Mouse (Mus musculus) CH12F3 (cell line): ENCODE data around the gene Gm20683.
"Not testable (repeated sequence)": the region's sequence is repeated elsewhere in the genome, so short reads cannot be mapped to it uniquely, and the experiment has no call there.

Experiments used
- in situ Hi-C: fragments of 300-500 bp; cut with MboI; formaldehyde crosslinking; loops from 2 replicates; pipeline ENCODE4 v1.14.3; 2020; ENCODE audit warnings: low sequenced_read_pairs

Gene Gm20683

GRCm38 (mm10) chr17:25830200-25830753 is 11.3 kb downstream of the Gm20683 start:
- in situ Hi-C loops: no loop called here

GRCm38 (mm10) chr17:25829558-25830017 is 12.0 kb downstream of the Gm20683 start:
- in situ Hi-C loops: no loop called here

GRCm38 (mm10) chr17:25828712-25829557 is 12.6 kb downstream of the Gm20683 start, which contains the start of gene Jmjd8:
Gene Jmjd8 (plus strand): TSS chr17:25828867.
- in situ Hi-C loops: no loop called here

GRCm38 (mm10) chr17:25828223-25828594 is 13.4 kb downstream of the Gm20683 start:
- in situ Hi-C loops: no loop called here

GRCm38 (mm10) chr17:25827546-25828222 is 13.9 kb downstream of the Gm20683 start:
- in situ Hi-C loops: no loop called here

- in situ Hi-C loops: no loop called here
These were observed 14.6 kb downstream of the Gm20683 start for GRCm38 (mm10) chr17:25827011-25827410.

GRCm38 (mm10) chr17:25825984-25826570 is 15.5 kb downstream of the Gm20683 start:
- in situ Hi-C loops: no loop called here

- in situ Hi-C loops: no loop called here
These were observed 16.3 kb downstream of the Gm20683 start for GRCm38 (mm10) chr17:25825311-25825710.

GRCm38 (mm10) chr17:25824362-25825142 is 17.0 kb downstream of the Gm20683 start:
- in situ Hi-C loops: no loop called here

- in situ Hi-C loops: no loop called here
These were observed 18.1 kb downstream of the Gm20683 start, which contains the start of gene Wdr24 for GRCm38 (mm10) chr17:25823452-25823851. Gene Wdr24 (plus strand): TSS chr17:25823627.

GRCm38 (mm10) chr17:25818851-25819780 is 22.4 kb downstream of the Gm20683 start:
- in situ Hi-C loops: no loop called here

GRCm38 (mm10) chr17:25817662-25818061 is 23.9 kb downstream of the Gm20683 start:
- in situ Hi-C loops: no loop called here

- in situ Hi-C loops: no loop called here
These were observed 28.1 kb downstream of the Gm20683 start for GRCm38 (mm10) chr17:25813471-25813870.

- in situ Hi-C loops: no loop called here
These were observed 30.7 kb downstream of the Gm20683 start for GRCm38 (mm10) chr17:25810890-25811289.

GRCm38 (mm10) chr17:25809606-25810340 is 31.8 kb downstream of the Gm20683 start:
- in situ Hi-C loops: no loop called here

GRCm38 (mm10) chr17:25808789-25809605 is 32.6 kb downstream of the Gm20683 start, which contains the start of gene Fbxl16:
Gene Fbxl16 (plus strand): TSS chr17:25809085.
- in situ Hi-C loops: no loop called here

- in situ Hi-C loops: no loop called here
These were observed 33.5 kb downstream of the Gm20683 start for GRCm38 (mm10) chr17:25808028-25808427.

- in situ Hi-C loops: not testable (repeated sequence)
These were observed 34.1 kb downstream of the Gm20683 start for GRCm38 (mm10) chr17:25807452-25807851.
